Mouse (Mus musculus) heart, adult 9 months (tissue): ENCODE data around the gene Iqcf6.
"Not testable (repeated sequence)": the region's sequence is repeated elsewhere in the genome, so short reads cannot be mapped to it uniquely, and the experiment has no call there.

Source experiments
- DNase-seq, 2 experiments: peaks; one replicate each; pipeline ENCODE4 v3.0.0; 2022; ENCODE audit warnings: low spot score in 2 of 2

Iqcf6 gene

DNA sequence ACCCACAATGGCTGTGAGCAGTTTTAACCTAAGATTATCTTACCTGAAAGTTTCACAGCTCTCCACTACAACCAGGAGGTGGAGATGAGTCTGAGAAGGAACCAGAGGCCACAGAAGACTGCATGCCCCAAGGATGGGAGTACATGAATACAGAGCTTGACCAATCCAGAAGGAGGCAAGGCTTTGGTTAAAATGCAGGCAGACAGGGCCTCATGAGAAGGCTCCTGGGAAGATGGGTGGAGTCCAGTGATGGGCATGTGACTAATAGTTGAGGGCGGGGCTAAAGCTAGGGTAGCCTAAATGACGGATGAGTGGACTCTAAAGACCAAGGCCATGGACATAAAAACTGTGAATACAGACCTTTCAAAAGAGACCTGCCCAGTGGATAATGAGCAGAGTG is at the start of gene Iqcf6:
TSS of gene Iqcf6 (plus strand) at position 301 of the 400 bp plus-strand sequence.
- no peak for DNase-seq

DNA sequence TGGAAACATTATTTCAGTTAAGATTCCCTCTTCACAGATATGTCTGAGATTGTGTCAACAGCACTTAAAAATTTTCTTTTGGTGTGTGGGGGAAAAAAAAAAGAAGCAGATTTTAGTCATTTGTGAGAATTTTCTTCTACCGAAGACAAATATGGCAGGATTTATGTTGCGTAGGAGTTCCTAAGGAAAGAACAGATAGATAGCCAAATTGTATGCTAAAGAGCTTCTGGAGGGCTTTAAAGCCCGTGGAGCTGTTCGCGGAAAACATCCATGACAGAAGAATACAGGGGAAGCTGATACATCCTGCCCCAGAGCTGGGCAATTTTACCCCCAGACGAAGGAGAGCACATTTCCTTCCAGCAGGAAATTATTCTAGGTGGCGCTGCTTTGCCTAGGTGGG is 46.4 kb upstream of the Iqcf6 start:
- DNase-seq, result no peak

DNA sequence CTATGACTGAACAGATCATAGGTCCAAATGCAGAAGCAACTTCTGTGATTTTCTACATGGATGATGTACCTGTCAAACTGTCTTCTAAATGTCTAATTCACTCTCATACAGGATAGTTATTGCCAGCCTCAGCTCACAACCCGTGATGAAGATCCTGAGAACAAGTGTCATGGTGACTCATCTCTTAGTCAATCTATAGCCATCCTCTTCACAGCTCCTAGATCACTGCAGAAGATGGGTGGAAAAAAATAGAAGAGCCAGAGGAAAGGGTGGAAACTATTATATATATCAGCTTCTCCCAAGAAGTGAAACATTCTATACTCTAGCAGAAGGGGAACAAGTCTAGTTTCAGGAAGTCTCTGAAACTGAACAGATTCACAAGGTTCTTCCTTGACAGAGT is 43.8 kb upstream of the Iqcf6 start:
- DNase-seq, result no peak

DNA sequence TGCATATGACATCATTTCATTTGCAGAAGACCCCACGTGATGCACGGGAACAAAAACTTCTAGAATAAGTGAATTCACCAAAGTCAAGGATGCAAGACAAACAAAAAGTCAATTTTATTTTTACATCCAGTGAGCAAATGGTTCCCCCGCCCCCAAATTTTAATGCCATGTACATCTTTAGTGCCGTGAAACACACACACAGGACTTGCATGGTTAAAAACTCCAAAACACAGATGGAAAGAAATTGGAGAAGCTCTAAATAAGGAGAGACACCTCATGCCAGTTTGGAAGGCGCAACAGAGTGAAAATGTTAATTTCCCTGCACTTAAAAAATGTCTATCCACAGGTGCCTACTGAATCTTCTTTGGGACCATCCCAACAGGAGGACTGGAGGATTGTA is 34.2 kb upstream of the Iqcf6 start:
- DNase-seq, result no peak

DNA sequence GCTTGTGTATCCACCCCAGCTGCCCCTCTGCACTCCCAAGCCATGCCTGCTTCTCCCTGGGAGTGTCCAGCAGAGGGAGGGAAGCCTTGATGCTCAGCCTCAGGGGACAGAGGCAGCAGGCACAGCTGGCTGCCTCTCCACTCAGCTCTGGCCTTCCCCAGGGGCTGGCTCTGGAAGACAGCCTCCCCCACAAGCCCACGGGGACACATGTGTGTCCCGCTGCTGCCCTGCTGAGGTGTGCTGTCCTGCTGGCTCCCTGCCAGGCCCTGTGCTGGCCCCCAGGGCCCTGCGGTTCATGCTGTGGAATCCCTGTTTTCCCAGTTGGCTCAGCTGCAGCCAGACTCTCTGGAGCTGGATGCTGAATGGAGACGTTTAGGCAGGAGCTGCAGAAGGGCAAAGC is 31.0 kb upstream of the Iqcf6 start:
- not testable (repeated sequence) for DNase-seq

DNA sequence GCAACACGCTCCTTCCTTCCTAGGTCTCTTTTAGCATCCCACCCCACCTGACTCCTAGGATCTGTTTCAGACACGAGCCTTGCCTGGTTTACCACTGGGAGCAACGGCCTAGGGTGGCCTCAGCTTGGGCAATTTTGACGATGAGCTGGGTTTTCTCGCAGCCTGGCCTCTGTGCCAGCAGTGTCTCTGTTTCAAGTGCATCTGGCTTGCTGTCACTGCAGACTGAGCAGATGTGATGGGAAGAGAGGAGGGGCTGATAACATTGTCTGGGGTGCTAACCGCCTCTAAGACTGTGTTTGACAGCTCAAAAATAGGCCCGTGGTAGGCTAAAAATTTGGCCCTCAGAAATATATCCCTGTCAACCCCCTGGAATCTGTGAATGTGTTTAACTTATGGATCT is 30.5 kb upstream of the Iqcf6 start:
- DNase-seq, result no peak

DNA sequence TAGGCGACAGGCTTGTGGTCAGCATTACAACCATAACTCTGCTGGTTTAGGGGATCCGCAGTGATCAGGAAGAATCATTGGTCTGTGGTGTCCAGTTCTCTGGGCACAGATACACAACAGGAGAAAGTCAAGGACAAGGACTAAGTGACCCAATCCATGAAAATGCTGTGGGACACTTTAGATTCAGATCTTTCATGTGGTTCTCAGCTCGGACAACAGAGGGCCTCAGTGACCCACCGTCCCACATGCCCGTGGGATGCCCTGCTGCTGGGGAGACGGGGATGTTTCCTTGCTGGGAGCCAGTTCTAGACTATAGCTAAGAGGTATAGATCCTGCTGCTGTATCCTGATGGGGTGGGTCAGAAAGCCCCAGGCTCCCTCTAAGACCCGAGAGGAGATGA is 27.9 kb upstream of the Iqcf6 start:
- DNase-seq, result no peak

DNA sequence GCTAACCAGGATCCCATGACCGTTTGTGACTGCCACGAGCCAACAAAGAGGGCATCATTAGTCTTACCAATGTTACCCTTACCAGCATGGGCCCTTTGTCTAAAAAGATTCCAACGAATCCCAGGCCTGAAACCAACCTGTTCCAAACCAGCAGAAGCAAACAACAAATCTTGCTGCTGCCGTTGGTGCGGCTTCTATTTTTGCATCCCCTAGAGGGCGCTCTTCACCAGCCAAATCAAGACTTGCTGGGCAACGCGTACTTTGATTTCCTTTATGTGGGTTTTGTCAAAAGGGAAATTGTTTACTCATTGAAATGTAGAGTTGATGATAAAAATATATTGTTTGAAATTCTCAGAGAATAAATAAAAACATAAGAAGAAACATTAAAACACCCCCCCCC is 25.8 kb upstream of the Iqcf6 start:
- DNase-seq, result no peak

DNA sequence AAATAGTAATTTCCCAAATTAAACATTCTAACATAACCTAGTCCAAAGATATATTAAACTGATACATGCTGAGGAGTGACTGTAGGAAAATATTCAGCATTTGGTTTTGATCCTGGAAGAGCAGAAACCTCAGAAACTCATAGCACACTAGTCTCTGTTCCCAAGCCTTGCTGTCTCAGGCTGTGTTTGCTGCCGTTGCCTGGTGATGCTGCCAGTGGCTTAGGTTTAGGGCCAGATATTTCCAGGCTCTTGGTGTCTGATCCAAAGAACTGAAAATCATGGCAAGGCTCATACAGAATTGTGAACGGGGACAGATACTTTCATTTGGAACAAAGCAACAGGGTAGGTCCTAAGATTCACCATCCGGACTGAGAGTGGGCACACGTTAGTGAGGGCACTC is 15.7 kb upstream of the Iqcf6 start:
- DNase-seq, result no peak

DNA sequence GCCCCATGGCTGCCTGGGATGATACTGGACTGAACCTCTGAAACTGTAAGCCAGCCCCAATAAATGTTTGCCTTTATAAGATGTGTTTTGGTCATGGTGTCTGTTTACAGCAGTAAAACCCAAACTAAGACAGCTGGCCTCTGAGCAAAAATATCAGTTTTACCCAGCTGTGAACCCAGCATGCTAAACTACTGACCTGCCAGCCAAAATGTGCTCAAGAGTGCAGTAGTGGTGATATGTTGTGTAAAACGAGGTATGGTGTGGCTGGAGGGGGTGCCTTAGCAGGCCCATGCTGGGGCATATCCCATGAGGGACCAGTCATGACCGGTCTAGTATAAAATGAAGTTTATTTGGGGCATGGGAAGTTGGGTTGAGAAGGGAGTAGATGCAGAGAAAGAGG is 12.4 kb upstream of the Iqcf6 start:
- no peak for DNase-seq

DNA sequence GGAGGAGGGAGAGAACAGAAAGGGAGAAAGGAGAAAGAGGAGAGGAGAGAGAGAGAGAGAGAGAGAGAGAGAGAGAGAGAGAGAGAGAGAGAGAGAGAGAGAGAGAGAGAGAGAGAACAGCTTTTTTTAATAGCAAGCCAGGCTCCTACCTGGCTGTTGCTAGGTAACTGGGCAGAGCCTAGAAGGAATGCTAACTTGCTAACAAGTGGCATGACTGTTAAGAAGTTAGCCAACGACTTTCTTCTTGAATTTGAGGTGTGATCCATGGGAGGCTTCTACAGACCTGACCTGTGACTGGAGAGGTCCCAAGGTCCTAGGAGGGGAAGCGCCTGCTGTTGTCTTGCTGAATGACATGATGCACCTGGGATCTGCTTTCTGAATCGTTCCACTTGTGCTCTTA is 11.8 kb upstream of the Iqcf6 start:
- no peak for DNase-seq

DNA sequence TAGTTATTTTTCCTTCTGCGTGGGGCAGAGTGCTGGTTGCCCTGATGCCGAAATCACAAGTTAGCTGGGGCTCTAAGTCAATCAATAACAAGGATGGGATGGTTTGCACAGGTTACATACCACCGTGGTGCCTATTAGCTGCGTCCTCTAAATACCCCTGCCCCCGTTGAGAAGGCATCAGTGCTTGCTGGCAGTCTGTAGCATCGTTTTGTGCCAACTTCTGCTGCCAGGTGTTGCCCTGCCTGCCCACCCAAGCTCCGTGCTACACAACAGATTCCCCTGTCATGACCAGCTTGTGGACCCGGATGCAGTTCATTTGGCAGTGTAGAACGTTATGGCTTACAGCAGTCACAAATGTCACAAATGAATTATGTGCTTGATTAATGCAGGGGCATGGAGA is 10.1 kb upstream of the Iqcf6 start:
- DNase-seq, result no peak

DNA sequence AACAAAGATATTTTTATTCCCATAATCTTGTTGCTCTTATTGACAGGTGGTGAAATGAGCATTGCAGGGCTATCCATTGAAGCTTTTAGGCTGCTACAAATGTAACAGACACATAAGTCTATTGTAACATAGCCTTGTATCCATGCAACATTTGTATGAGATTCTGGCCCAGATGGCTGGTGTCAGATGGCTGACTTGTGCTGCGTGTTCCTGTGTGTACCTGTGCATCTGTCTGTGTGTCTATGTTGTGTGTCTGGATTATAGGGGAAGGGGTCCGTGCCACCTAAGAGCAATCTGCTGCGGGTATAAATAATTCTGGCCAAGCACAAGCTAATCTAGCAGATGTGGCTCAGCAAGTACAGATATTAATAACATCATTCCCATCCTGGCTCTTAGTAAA is 8.9 kb upstream of the Iqcf6 start:
- no peak for DNase-seq

DNA sequence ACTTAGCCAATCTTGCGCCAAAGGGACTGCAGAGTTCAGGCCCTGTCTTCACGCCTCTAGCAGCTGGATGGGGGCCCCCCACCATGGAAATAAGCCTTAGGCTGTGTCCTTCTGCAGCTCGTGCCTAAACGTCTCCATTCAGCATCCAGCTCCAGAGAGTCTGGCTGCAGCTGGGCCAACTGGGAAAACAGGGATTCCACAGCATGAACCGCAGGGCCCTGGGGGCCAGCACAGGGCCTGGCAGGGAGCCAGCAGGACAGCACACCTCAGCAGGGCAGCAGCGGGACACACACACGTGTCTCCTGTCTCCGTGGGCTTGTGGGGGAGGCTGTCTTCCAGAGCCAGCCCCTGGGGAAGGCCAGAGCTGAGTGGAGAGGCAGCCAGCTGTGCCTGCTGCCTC is 1.4 kb downstream of the Iqcf6 start:
- not testable (repeated sequence) for DNase-seq

DNA sequence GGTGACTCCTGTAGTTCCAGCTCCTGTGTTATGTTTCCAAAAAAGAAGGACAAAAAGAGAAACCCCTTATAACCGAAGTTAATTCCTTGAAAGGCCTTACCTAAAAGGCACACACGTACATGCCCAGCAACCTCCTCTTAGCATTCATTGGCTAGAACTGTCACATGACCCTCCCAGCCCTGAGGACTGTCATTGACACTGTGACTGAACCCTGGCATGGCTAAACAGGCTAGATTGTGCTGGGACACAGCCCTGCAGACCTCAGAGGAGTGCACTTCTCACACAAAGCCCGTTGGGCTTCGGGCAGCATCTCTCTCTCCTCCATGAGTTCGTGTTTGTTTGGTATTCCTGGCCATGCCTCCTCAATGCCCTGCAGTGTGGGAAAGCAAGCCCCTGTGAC is 5.8 kb downstream of the Iqcf6 start:
- DNase-seq, result no peak

DNA sequence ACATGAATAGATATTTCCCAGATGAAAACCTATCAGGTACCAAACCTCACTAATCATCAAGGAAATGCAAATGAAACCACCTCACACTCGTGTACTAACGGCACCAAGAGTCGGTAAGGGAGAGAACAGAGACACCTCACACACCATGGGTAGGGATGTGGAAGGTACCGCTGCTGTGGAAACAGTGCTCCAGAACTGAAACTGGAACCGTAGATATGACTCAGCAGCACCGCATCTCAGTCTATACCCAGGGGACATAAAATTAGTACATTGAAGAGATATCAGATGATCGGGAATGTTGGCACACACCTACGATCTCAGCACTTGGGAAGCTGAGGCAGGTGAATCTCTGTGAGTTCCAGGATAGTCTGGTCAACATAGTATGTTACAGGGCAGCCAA is 11.8 kb downstream of the Iqcf6 start:
- no peak for DNase-seq

DNA sequence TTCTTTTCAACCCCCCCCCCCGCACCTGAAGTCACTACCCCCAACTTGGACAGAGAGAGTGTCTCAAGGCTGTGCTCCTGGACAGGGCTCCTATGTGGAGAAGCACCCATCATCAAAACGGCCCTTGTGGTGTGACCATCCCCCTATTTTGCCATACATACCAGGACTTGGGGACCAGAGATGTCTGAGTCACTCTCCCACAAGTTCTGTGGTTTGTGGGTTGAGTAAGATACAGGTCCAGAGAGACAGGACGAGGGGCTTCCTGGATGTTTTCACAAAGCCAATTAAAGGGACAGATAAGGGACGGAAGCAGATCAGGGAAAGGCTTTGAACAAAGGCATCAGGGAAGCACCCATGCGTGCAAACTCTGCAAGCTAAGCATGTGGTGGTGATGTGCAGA is 15.0 kb downstream of the Iqcf6 start:
- no peak for DNase-seq

DNA sequence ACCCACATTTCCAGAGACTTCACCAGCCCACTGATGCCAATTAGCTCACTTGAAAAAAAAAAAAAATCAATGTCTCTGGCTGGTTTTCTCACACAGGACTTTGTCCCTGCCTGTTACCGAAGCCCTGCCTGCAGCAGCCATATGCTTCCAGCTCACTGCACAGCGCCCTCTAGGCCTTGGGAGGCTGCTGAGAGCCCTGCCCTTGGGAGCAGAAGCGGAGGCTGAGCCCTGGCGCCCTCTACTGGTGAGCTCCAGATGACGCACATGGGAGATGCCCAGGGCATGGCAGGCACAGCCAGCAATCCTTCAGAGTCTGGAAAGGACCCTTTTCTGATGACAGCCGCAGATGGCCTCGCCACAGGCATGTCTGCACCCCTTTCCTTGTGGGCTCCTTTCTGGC is 16.7 kb downstream of the Iqcf6 start:
- peak in 1 of 2 experiments; percentile 14 for DNase-seq

DNA sequence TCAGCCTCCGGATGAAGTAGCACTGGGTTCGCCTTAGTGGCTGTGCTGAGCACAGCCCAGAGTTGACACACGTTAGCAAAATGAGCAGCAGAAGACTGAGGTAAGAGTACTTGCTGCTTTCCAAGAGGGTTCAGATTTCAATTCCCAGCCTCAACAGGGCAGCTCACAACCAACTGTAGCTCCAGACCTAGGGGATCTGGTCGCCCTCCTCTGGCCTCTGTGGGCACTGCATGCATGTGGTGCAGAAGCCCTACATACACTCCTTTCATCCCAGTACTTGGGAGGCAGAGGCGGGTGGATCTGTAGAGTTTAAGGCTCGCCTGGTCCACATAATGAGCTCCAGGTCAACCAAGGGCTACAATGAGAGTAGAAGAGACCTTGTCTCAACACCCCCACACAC is 17.4 kb downstream of the Iqcf6 start:
- DNase-seq, result no peak

DNA sequence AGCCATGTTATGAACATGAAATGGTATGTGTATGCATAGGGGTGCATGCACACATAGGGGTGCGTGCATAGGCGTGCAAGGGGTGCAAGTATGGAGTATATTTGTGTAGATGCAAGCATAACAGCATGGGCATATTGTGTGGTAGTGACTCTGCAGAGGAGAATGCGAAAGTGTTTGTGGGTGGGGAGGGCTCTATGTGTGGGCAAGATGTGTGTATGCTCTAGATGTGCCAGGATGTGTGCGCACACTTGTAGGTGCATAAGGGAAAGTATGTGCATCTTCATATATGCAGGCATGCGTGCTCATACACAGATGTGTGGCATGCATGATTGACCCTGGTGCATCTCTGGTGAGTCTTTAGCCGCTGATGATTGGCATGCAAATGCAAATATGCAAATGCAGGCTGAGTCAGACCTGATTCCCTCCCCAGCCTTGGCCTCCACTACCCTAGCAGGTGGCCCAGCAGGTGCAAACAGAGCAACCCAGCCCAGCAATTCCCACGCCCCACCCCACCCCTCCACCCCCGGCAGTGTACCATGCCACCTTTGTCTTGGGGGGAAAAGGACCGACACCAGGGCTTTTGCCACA is 19.4 kb downstream of the Iqcf6 start:
- no peak for DNase-seq

DNA sequence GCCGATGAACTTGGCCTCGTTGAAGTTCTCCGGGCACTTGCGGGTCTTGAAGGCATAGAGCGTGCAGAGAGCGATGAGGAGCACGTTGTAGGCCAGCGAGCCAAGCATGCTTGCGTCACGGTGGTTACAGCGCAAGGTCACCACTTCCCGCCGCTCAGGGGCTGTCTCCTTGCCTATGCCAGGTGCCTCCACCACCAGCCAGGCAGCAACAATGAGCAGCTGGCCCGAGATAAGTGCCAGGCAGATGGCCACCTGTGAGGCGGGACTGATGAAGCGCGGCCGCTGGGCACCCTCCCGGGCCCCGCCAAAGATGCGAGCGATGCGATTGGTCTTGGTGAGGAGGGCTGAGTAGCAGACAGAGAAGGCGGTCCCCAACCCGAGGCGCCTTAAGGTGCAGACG is 20.8 kb downstream of the Iqcf6 start:
- DNase-seq, result no peak

DNA sequence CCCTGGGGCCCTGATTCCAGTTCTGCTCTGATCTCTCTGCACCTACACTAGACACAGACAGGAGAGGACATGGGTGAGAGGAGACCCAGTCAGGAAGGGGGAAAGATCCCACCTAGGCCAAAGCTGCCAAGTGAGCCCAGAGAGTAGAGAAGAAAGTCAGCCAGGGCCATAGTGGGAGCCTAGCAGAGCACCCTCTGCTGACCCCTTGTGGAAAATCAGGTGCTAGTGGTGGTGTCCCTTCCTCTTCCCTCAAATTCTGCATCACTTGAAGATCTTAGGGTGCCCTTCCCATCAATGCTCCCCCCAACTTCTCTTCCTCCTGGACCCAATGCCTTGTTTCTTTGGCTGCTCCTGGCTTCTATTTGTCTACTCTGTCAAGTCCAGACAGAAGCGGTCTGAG is 26.3 kb downstream of the Iqcf6 start:
- DNase-seq, result no peak

DNA sequence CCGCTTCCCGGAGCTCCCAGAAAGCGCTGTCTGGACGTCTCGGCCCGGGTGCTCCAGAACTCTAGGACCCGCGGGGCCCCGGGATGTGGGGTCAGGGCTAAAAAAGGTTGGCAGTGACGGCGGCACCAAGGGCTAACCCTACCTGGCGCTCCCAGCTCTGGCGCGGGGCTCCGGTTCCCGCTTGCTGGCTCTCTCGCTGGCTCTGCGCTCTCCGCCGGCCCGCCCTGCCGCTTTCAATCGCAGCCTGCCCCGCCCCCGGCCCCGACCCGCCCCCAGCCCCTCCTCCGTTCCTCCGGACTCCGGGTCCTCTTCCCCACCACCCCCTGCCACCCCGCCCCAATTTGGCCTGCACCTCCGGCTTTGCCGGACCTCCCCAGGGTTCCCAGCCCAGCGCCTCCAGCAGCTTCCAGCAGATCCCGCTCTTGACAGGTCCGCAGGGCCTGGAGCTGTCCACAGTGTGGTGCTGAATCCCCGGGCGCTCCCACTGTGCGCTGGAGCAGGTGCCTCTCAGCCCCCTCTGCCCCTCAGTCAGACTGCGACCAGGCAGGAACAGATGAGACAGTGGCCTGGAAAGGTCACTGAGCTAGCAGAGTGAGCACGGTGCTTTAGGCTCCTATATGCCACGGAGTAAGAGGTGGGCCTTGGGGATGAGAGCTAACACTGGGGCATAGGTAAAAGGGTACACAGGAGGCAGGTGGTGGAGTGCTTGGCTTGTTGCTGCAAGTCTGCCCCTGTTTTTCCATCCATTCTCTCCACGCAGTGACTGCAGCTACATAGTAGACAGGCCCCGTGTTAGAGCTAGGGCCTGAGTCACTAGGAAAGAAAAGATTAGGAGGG is 29.7 kb downstream of the Iqcf6 start, which contains the start of gene Grm2:
TSS of gene Grm2 (minus strand) at position 199 of the 837 bp plus-strand sequence.
- no peak for DNase-seq

DNA sequence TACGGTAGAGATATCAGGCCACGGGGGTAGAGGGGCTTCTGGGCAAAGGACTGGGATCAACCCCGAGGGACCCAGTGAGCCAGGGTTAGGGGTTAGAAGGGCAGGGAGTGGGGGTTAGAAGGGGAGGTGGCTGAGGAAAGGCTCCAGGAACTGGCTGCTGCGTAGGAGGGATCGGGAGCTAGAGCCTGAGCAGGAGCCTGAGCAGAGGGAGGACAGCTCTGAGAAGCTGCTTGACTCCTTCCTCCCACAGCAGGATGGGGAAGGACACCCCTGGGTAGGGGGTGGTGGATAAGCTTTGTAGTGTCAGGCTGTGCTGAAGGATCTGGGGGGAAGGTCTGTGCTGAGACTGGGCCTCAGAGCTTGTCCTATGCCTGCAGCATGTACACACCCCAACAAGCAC is 30.4 kb downstream of the Iqcf6 start:
- DNase-seq, result no peak
